Mouse (Mus musculus) adrenal gland, adult 2 months (tissue): ENCODE results near the gene Hip1. TPM values are rescaled to one million over a fixed set of nuclear protein-coding genes. Genes with fewer than 3 reads are reported as not detected.
A peak's percentile ranks its signal among the peaks of the same experiment; 100 is the strongest.

Experiments used
- DNase-seq: peaks from one replicate; pipeline ENCODE4 v3.0.0; 2021
- long read RNA-seq: library from polyadenylated mRNA; stranded (forward); transcript quantifications from one replicate; pipeline ENCODE4 v2.0.0, GENCODE M21; 2021
- polyA plus RNA-seq: library from polyadenylated mRNA; depleted of rRNA; stranded (reverse); fragments of >200 nt; gene quantifications from 2 replicates; pipeline ENCODE4 v1.2.3, GENCODE M21; 2012; rRNA removed
- total RNA-seq, 2 experiments: library from RNA; stranded (reverse); gene quantifications; 2 replicates each; pipeline ENCODE4 v1.2.3; 2021

Hip1 gene
- 10 to 100 TPM; 17.2 to 26.7 TPM for total RNA-seq
- 19.4 and 20.5 TPM in 2 replicates for polyA plus RNA-seq
- long read RNA-seq, partial matches to known transcripts: 2 of 6 reads
- long read RNA-seq, other reads (novel, unspliced or antisense): 4 of 6 reads

DNA sequence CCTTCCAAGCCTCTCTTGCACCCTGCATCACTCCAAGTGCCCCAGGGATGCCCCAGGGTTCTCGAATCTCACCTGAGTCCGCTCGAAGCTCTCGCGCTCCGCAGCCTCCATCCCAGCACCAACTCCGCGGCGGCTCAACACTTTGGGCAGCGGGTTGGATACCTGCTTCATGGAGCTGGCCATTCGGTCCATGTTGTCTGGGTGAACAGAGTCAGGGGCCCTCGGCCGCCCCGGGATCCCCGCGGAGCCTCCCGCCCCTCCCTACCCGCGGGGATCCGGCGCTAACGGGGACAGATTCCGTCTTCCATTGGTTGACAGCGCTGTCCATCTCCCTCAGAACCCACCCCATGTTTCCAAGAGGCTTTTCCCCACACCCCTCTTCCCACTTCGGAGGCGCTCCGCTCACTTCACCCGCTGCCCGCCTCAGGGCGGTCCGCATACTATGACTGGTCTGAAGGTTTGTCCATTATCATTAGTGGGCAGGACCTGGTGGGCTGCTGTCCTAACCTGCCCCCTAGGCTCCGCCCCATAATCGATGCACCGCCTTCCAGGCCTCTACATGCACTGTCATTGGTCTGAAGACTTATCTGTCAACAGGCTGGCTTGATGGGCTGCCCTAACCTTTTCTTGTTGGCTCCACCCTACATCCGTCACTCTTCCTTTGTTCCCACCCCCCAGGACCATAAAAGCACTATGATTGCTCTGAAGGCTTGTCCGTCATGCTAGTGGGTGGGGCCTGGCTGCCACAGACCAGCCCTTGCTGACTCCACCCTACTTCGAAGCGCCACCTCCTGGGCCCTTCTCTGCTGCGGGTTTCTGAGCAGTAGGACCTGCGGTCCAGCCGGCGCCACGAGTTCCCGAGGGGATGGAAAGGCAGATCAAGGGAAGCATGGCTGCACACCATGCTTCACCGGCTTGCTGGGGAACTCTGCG lies at the start of gene Hip1:
Hip1 (minus strand) TSS at position 256 of the 933 bp plus-strand sequence.
- DNase-seq: peak; percentile 100

- no peak for DNase-seq
These were observed 45.3 kb upstream of the Hip1 start for GRCm38 (mm10) chr5:135589996-135590784.

GRCm38 (mm10) chr5:135587764-135588163 lies 42.8 kb upstream of the Hip1 start:
- no peak for DNase-seq

DNA sequence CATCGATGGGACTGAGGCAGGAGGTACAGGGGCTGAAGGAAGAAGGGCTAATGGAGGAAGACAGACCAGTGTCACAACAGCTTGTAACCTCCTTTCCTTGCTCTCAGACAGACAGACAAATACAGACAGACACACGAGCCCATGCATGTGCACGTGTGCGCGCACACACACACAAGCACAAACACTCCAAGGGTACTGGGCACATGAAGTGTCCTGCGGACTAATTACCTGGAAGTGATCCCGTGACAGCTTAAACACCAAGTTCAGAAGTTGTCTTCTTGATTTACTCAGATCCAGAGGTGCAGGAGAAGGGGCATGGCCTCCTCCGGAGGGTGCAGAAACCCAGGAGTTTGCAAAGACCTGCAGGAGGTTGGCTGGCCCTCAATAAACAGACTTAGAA lies 40.8 kb upstream of the Hip1 start:
- DNase-seq: no peak

GRCm38 (mm10) chr5:135582330-135582729 lies 37.4 kb upstream of the Hip1 start:
- no peak for DNase-seq

DNA sequence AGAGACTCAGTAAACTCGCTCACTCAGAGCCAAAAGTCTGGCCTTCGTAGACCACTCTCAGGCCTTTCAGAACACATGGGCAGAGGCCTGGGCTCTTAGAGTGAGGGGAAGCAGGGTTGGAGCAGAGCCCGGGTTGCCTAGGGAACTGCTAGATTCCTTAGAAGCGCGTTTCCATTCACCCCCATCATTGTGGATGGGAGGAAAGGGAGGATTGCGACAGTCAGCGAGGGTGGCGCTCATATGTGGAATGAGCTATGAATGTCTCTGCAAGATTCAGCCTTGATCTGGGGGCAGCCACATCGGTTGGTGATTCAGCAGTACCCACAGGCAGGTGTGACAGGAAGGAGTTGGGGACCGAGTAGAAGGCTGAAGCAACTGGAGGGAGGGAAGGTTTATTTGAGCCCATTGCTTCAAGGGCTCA lies 34.4 kb upstream of the Hip1 start:
- no peak for DNase-seq

- DNase-seq: peak; percentile 30
These were observed 31.1 kb upstream of the Hip1 start for GRCm38 (mm10) chr5:135576055-135576454.

- DNase-seq: peak; percentile 20
These were observed 28.1 kb upstream of the Hip1 start, which contains the start of gene Ccl24 for GRCm38 (mm10) chr5:135573006-135573405. TSS of gene Ccl24 (minus strand) at chr5:135573049.

DNA sequence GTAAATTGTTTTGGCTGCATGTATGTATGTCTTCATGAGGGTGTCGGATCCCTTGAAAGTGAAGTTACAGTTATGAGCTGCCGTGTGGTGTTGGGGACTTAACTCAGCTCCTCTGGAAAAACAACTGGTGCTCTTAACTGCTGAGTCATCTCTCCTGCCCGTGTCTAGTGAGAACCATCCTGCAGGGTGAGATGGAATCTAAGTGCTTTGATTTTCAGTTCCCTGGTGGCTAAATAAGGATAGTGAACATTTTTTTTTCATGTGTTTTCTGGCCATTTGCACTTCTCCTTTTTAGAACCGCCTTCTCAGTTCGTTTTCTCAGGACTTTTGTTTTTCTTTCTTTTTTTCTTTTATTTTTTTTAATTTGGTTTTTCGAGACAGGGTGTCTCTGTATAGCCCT lies 23.8 kb upstream of the Hip1 start:
- DNase-seq: no peak

DNA sequence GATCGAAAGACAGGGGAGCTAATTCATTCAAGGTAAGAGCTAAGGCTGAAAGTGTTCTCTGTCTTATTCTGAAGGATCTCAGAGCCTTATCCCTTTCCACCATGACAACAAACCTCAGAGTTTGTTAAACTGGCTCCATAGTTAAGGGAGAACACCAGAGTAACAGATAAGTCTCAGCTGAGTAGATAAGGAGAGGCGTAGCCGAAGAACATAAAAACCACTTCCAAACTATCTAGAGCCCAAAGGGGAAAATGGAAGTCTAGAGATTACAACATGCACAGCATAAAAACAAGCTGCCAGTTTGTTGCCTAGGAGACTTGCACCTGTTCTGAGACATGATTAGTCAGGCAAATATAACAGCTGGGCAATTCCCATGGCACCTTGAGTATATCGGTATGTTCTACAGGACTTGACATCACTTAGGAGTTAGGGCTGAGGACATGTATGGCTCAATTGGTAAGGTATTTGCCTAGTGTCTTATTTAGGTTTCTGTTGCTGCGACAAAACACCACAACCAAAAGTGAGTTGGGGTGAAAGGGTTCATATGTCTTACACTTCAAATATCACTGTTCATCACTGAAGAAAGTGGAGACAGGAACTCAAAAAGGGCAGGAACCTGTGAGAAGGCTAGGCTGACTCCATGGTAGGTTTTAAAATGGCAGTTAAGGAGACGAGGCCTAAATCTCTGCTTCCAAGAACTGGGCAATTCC lies 22.8 kb upstream of the Hip1 start:
- DNase-seq: no peak

DNA sequence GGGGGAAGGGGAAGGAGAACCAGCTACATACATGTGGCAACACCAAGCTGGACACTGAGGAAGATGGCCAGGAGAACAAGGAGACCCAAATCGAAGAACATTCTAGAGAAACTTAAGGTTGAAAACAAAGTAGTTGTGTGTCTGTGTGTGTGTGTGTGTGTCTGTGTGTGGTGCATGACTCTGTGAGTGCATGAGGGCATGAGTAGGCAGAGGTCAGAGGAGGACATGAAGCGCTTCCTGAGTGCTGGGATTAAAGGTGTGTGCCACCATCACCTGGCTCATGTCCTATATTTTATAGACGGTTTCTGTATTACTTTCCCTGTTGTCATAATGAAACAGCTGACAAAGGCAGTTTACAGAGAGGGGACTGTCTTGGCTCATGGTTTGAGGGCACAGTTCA lies 18.5 kb upstream of the Hip1 start, which contains the start of gene Ccl26:
Ccl26 (minus strand) TSS at position 101 of the 400 bp plus-strand sequence.
- DNase-seq: no peak

DNA sequence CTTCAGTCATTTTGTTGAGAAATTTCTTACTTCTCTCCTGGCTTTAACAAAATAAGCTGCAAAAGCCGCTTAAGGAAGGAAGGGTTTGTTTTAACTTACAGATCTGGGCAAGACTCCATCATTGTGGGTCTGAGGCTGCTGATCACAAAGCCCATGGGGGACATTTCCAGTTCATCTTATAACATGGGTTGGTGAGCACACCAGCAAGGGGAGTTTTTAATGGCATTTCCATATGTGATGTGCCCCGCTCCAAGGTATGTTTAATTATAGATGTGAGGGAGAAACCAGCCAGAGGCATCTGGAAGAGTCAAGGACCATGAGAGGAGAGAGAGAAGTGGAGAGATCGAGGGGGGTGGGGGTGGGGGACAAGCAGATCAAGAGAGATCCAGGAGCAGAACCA lies 12.8 kb upstream of the Hip1 start:
- no peak for DNase-seq

DNA sequence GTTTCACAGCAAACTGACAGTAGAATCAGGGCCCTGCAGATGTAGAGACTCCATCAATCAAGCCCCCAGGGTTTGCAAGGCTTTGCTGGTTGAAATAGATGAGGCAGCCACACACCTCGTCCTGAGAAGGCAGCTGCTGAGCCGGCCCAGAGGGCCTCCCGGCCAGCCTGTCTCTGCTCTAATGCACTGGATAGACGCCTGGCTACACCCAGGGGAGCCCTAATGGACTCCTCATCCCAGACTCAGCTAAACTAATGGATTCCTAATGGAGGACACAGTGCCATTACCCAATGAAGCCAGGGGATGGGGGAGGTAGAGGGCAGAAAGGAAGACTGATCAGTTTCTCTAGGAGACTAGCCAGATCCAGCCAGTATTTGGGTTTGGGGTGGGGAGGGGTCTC lies 12.1 kb upstream of the Hip1 start:
- no peak for DNase-seq

GRCm38 (mm10) chr5:135556259-135556658 lies 11.3 kb upstream of the Hip1 start:
- DNase-seq: no peak

GRCm38 (mm10) chr5:135551591-135551990 lies 6.7 kb upstream of the Hip1 start:
- DNase-seq: no peak

DNA sequence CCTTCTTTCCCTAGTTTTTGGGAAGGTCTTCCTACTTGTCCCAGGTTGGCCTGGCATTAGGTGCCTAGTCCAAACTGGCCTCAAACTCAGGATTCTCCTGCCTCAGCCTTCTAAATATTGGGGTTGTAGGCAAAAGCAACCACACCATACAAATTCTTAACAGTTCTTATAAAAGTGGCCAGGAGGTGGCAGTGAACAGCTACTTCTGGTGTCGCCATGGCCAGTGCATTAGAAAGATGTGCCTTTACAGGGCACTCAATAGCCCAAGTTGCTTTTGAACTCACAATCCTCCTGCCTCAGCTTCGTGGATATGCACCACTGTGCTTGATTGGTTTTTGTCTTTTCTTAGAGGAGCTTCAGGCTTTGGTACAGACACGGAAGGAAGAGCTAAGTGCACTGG lies 6.0 kb upstream of the Hip1 start:
- DNase-seq: no peak

DNA sequence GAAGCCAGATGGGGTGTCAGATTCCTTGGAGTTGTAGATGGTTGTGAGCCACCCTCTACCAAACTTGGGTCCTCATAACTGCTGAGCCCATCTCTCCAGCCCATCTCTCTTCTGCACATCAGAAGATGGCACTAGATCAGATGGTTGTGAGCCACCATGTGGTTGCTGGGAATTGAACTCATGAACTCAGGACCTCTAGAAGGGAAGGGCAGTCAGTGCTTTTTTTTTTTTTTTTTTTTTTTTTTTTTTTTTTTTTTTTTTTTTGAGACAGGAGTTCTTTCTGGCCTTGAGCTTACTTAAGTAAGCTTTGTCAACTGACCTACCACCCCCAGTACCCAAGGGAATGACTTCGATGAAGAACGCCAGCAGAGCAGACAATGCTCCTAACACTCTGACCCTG lies 3.1 kb upstream of the Hip1 start:
- DNase-seq: no peak

DNA sequence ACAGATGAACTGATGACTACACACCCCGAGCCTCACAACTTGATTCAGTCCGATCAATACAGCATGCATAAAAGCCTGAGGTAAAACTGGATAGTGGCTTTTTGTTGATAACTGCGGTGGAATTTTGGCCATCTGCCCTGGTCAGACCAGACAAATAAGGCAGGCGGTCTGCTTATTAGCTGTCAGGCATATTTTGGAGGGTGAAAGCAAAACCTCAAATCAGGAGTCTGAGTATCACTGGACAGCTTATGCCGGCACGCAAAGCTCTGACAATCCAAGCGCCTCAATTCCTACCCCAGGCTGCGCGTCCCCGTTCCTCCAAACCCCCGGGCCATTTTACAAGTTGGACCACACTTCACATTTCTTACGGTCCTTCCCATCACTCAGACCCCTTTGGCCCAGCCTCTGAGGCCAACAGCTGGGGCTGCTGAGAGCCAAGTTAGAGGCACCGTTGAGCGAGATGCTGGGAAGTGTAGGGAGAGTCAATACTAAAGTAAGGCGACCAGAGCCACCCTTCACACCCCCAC lies 825 bp downstream of the Hip1 start:
- peak; percentile 28 for DNase-seq

- no peak for DNase-seq
These were observed 7.1 kb downstream of the Hip1 start for GRCm38 (mm10) chr5:135537794-135538214.

DNA sequence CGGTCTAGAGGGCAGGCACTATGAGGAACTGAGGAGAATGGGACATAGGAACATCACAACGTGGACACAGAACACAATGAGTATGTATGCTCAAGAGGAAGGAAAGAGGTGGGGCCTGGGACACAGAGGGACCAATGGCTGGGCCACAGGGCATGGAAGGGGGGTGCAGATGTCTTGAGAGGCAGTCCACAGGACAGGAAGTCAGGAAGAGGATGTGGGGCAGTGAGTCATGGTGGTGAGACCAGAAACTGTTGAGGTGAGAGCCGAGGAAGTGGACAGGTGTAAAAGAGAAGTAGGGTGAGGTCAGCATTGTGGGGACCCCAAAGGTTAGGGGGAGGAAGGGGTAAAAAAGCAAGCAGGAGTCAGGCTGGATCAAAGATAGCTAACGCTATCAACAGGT lies 7.6 kb downstream of the Hip1 start:
- DNase-seq: peak; percentile 30

DNA sequence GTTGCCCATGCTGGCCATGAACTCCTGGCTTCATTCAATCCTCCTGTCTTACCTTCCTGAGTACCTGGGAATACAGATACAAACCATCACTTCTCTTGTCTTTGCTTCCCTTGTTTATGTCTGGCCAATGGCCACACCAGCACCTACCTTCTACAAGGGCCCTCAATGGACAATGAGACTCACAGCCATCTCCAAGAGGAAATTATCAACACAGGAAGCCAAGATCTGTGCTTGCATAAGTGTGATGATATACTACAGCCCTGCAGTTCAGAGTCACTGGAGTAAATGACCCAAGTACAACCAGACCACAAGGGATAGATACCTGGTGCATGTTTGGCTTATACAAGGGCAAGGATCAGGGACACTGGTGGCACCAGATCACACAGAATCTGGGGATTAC lies 9.1 kb downstream of the Hip1 start:
- DNase-seq: no peak

GRCm38 (mm10) chr5:135533431-135533830 lies 11.5 kb downstream of the Hip1 start:
- DNase-seq: peak; percentile 70
